Mouse (Mus musculus): ENCODE results near the gene Ski.

Gene Ski

GRCm38 (mm10) chr4:155150276-155151113 lies 71.9 kb downstream of the Ski start:
- DNase-seq (ENCODE audit: low read depth) = no peak

DNA sequence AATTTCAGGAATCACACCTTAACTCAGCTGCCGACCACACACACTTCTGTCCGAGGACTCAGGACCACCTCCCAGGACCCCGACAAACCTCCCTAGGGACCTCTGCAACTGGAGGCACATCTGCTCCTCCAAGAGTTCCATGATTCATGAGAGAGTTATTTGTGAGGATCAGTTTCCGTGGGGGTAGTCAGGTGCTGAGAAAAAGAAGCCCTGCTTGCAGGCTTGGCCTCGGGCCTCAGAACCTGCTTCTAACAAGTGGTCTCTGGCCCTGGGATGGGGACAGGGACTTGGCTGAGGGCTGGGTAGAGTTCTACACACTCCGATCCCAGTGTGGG lies 72.5 kb downstream of the Ski start:
- DNase-seq (ENCODE audit: low read depth) = no peak

- DNase-seq (ENCODE audit: low read depth) = peak; percentile 45
Observed at GRCm38 (mm10) chr4:155148910-155149698, 73.3 kb downstream of the Ski start.

DNA sequence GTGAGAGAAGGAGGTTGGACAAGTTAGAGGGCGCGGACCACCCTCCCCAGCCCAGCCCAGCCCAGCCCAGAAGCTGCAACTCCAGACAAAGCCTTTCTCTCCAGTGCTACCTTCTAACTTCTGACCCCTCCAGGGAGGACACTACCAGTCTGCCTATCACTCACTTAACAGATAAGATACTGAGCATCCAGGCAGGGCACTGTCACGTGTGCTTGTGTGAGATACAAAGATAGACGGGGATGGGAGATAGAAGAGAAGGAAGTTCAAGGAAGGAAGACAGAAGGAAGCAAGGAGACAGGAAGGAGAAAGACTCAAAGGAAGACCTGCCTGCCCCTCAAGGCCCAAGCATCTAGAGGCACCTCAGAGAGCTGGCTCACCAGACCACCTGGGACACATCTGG lies 73.9 kb downstream of the Ski start:
- DNase-seq (ENCODE audit: low read depth) = no peak

DNA sequence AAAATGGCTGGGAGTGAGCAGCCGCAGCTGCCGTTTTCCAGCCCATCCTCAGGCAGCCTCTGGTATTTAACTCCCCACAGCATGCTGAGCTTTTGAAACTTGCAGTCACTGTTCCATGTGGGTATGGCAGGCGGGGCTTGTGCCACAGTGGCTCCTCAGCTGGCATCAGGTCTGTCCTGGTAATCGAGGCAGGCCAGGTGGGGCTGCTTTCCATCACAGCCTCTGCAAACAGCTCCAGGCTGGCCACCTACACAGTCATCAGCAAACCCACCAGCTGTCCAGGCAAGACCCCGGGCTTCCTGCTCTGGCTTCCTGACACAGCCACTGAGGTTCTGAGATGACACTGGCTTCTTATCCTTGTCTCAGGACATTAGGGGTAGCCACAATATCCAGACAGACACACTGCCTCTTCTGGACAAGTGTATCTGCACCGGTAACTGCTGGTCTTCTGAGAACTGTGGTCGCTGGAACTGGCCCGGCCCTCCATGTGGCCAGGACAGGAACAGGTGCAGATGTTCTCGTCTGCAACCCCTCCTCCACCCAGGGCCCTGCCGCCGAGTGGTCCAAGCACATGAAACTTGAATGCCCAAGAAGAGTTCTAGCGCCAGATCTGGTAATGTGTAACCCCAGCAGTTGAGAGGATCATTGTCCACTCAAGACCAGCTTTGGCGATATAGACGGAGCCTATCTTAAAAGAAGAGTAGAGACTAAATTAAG lies 76.1 kb downstream of the Ski start:
- DNase-seq (ENCODE audit: low read depth) = no peak

GRCm38 (mm10) chr4:155144548-155145180 lies 77.7 kb downstream of the Ski start:
- DNase-seq (ENCODE audit: low read depth) = no peak

DNA sequence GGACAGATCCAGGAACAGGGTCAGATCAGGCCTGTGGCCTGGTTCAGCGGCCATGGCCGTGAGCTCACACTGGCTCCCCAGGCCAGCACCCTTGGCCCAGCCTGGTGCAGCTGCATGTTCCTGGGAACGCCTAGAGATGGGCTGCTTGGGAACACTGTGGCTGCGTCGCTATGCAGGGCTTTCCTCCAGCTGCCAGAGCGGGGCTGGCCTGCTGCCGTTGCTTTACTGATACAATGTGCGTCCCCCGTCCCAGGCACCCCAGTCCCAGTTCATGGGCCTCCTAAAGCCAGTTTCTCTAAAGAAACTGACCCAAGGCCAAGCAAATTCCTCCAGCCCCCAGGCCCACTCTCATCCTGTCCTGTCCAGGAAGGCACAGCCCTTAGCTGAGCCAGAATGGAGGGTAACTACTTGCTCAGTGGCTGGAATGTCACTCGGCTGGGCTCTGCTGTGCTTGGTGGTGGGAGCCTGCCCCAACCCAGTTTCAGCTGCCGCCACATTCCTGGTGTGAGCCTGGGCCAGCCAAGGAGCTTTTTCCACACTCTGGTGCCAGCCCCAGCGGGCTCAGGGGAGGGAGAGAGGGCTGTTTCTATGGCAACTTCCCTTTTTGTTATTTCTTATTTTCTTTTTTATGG lies 78.4 kb downstream of the Ski start:
- peak; percentile 79 for DNase-seq (ENCODE audit: low read depth)

GRCm38 (mm10) chr4:155143411-155143810 lies 79.0 kb downstream of the Ski start:
- DNase-seq (ENCODE audit: low read depth) = no peak

GRCm38 (mm10) chr4:155142836-155143235 lies 79.6 kb downstream of the Ski start:
- DNase-seq (ENCODE audit: low read depth) = no peak

GRCm38 (mm10) chr4:155140795-155141265 lies 81.6 kb downstream of the Ski start:
- no peak for DNase-seq (ENCODE audit: low read depth)

- no peak for DNase-seq (ENCODE audit: low read depth)
Observed at GRCm38 (mm10) chr4:155140150-155140549, 82.2 kb downstream of the Ski start.

GRCm38 (mm10) chr4:155139281-155140045 lies 82.9 kb downstream of the Ski start:
- no peak for DNase-seq (ENCODE audit: low read depth)

- DNase-seq (ENCODE audit: low read depth) = no peak
Observed at GRCm38 (mm10) chr4:155138451-155138850, 83.9 kb downstream of the Ski start.

GRCm38 (mm10) chr4:155137891-155138290 lies 84.5 kb downstream of the Ski start:
- DNase-seq (ENCODE audit: low read depth) = no peak

DNA sequence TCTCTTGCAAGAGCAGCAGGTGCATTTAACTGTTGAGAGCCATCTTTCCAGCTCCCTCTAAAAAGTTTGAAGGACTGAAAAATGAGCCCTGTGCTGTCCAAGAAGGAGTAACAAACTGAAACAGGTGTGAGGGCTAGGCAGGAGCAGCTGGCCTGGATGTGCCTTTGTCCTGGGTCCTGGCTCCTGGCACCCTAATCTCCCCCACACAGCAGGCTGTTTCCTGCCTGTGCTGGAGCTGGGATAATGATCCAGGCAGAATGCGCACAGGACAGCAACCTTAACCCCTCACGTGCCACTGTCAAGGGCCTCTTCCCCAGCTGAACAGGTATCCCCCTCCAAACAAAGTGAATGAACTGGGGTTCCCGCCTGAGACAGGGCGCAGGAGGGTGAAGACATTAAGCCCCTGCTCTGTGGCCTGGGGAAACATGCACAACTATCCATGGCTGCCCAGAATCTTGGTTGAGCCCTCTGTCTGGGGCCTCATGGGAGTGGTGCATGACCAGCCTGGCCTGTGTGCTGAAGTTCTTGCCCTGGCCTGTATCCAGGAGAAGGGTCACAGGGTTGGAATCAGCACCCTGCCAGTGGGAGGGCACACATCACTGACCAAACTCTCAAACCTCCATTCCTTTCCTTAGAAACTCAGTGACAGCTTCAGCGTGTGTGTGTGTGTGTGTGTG lies 86.3 kb downstream of the Ski start:
- DNase-seq (ENCODE audit: low read depth) = peak; percentile 56

- DNase-seq (ENCODE audit: low read depth) = peak; percentile 23
Observed at GRCm38 (mm10) chr4:155134686-155135172, 87.7 kb downstream of the Ski start.

DNA sequence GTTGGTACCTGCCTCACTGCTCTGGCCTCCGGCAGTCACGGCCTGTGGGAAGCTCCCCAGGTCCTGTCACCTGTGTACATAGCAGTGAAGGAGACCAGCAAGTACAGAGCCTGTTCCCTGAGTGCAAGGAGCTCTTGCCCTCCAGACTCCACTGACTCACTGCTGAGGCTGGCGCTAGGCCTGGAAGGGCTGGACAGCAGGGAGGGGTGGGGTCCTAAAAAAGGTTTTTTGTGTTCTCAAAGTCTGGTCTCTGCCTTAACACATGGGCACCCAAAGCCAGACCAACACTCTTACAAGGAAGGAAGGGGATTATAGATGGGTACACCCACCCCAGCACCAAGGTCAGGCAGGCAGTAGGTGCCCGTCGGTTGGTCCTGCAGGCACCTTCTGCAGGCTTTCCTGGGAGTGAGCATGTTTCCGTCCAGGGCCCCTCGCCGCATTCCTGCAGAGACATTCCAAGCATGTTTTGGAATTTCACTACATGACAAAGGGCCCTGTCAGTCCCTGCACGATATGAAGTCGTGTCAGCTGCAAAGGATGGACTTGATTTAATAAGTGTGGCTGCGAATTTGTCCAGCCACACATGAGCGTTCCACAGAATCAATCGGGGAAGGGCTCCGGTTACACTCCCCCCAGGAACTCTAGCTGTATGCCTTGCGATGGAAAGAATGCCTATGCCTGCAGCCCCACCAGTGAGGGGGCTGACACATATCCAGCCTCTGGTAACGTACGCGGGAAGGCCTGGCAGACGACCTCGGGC lies 88.6 kb downstream of the Ski start:
- peak; percentile 82 for DNase-seq (ENCODE audit: low read depth)

DNA sequence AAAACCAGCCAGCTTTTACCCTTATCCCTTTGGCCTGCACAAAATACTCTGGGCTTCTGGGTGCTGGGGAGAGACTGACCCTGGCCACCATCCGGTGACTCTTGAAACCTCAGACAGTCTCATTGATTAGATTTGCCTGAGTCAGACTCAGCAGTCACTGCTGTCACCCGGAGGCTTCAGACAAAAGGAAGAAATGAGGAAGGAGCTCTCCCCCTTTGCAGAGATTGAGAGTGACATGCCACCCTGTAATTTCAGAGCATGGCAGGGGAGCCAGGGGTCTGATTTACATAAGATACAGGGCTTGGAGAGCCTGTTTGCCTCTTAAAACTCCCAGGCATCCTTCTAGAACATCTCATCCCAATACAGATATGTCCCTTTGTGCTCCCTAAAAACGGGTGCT lies 89.2 kb downstream of the Ski start:
- DNase-seq (ENCODE audit: low read depth) = no peak

GRCm38 (mm10) chr4:155130616-155131015 lies 91.8 kb downstream of the Ski start:
- no peak for DNase-seq (ENCODE audit: low read depth)

Measured in NIH3T3 (cell line).